In genomic region chr5:113553402-113553897, GRCm38 (mm10) we compare ENCODE assay signal across 8 mouse cellular contexts.
DNase-seq lines count a peak whose midpoint lies in the region; ATAC-seq lines count a peak whose summit lies in the region.

No protein-coding gene starts in this region.

- no peak for ATAC-seq in CD4-positive, CD25-positive, alpha-beta regulatory T cell, adult 4 months
- peak; percentile 83 for ATAC-seq in lung, embryonic 16.5 days (ENCODE audit: low read depth)
- ATAC-seq in hindbrain, embryonic 11.5 days (ENCODE audit: low FRiP score), result no peak
- ATAC-seq in neural tube, embryonic 11.5 days (ENCODE audit: insufficient read depth, low FRiP score, low TSS enrichment), result no peak

- peaks cover 5% of the 10 kb centered on the region; the same call in 1 of the 2 replicates for H3K27me3 ChIP-seq in lung, embryonic 16.5 days (ENCODE audit: control insufficient read depth, insufficient read depth, low read depth, low read length)
- peaks cover 15% of the 10 kb centered on the region for H3K27me3 ChIP-seq in hindbrain, embryonic 11.5 days (ENCODE audit: control insufficient read depth, insufficient read depth, low read length)
- H3K27me3 ChIP-seq in neural tube, embryonic 11.5 days (ENCODE audit: control insufficient read depth, insufficient read depth, low read length), result peaks cover 6% of the 10 kb centered on the region; the same call in 1 of the 2 replicates

- peak; percentile 30 for DNase-seq in CD4-positive, CD25-positive, alpha-beta regulatory T cell, adult 2 months (ENCODE audit: low read depth, low spot score)
- no peak for DNase-seq in lung, postnatal 36 days
- DNase-seq in hindbrain, embryonic 11.5 days (ENCODE audit: low spot score), result peak; percentile 72
- DNase-seq in neural tube, embryonic 11.5 days (ENCODE audit: low spot score), result peak; percentile 64
- no peak for DNase-seq in frontal cortex, adult 2 months (ENCODE audit: extremely low spot score in 1 of 2, low spot score in 1 of 2)
- no peak for DNase-seq in frontal cortex, postnatal 36 days (ENCODE audit: low spot score in 2 of 2)

- H3K36me3 ChIP-seq in lung, embryonic 16.5 days (ENCODE audit: control insufficient read depth, insufficient read depth, low read length), result no peaks in the 10 kb centered on the region
- H3K36me3 ChIP-seq in hindbrain, embryonic 11.5 days (ENCODE audit: control insufficient read depth, insufficient read depth, low read length), result no peaks in the 10 kb centered on the region
- no peaks in the 10 kb centered on the region for H3K36me3 ChIP-seq in neural tube, embryonic 11.5 days (ENCODE audit: control insufficient read depth, insufficient read depth, low read length)

- H3K4me2 ChIP-seq in lung, embryonic 16.5 days (ENCODE audit: low read depth, low read length), result no peak overlapping the region
- no peak overlapping the region for H3K4me2 ChIP-seq in hindbrain, embryonic 11.5 days (replicated peaks; ENCODE audit: low read depth, low read length)
- H3K4me2 ChIP-seq in neural tube, embryonic 11.5 days (ENCODE audit: low read depth), result no peak overlapping the region

- no peak overlapping the region for H3K9ac ChIP-seq in lung, embryonic 16.5 days (ENCODE audit: low read length)
- H3K9ac ChIP-seq in hindbrain, embryonic 11.5 days (ENCODE audit: low read depth, low read length), result no peak overlapping the region
- no peak overlapping the region for H3K9ac ChIP-seq in neural tube, embryonic 11.5 days (ENCODE audit: low read length)

- H3K4me1 ChIP-seq in lung, embryonic 16.5 days (replicated peaks; ENCODE audit: control insufficient read depth, insufficient read depth, low read length), result 0 out of 2 replicates have a peak, but pooled peaks cover 3% of the 10 kb centered on the region
- H3K4me1 ChIP-seq in hindbrain, embryonic 11.5 days (replicated peaks; ENCODE audit: control insufficient read depth, insufficient read depth, low read length), result no peaks in the 10 kb centered on the region
- H3K4me1 ChIP-seq in neural tube, embryonic 11.5 days (ENCODE audit: control insufficient read depth, insufficient read depth, low read length), result no peaks in the 10 kb centered on the region

- no peaks in the 10 kb centered on the region for H3K9me3 ChIP-seq in lung, embryonic 16.5 days (ENCODE audit: control insufficient read depth, low read length)
- no peaks in the 10 kb centered on the region for H3K9me3 ChIP-seq in hindbrain, embryonic 11.5 days (ENCODE audit: control insufficient read depth, low read length)
- no peaks in the 10 kb centered on the region for H3K9me3 ChIP-seq in neural tube, embryonic 11.5 days (ENCODE audit: control insufficient read depth, low read length)

- WGBS in lung, embryonic 16.5 days, result 6% methylated on average over 9 of the region's 9 CpGs
- WGBS in hindbrain, embryonic 11.5 days, result 11% methylated on average over 9 of the region's 9 CpGs
- WGBS in neural tube, embryonic 11.5 days, result 12% methylated on average over 9 of the region's 9 CpGs

- peak overlapping the region; percentile 40; the same call in 1 of the 2 replicates for H3K27ac ChIP-seq in lung, embryonic 16.5 days (ENCODE audit: low read length)
- H3K27ac ChIP-seq in hindbrain, embryonic 11.5 days (ENCODE audit: low read depth, low read length), result no peak overlapping the region
- no peak overlapping the region for H3K27ac ChIP-seq in neural tube, embryonic 11.5 days (ENCODE audit: low read depth, low read length)

- H3K4me3 ChIP-seq in lung, embryonic 16.5 days (ENCODE audit: low read length), result no peak overlapping the region
- H3K4me3 ChIP-seq in hindbrain, embryonic 11.5 days (ENCODE audit: low read depth, low read length), result no peak overlapping the region
- no peak overlapping the region for H3K4me3 ChIP-seq in neural tube, embryonic 11.5 days (ENCODE audit: low read depth, low read length)

Comparison
In these comparisons a context has a peak if more than half of its experiments do, and no peak if none do; other contexts are left out.
1. DNase-seq: peak in CD4-positive, CD25-positive, alpha-beta regulatory T cell, adult 2 months (single experiment), hindbrain, embryonic 11.5 days (single experiment) and neural tube, embryonic 11.5 days (single experiment); none in lung, postnatal 36 days (single experiment), frontal cortex, adult 2 months (0 of 2) and frontal cortex, postnatal 36 days (0 of 2).